Mouse (Mus musculus): ENCODE data around the gene Amn1.
A peak's percentile ranks its signal among the peaks of the same experiment; 100 is the strongest.
"Not testable (repeated sequence)": the region's sequence is repeated elsewhere in the genome, so short reads cannot be mapped to it uniquely, and the experiment has no call there.

Amn1 gene

DNA sequence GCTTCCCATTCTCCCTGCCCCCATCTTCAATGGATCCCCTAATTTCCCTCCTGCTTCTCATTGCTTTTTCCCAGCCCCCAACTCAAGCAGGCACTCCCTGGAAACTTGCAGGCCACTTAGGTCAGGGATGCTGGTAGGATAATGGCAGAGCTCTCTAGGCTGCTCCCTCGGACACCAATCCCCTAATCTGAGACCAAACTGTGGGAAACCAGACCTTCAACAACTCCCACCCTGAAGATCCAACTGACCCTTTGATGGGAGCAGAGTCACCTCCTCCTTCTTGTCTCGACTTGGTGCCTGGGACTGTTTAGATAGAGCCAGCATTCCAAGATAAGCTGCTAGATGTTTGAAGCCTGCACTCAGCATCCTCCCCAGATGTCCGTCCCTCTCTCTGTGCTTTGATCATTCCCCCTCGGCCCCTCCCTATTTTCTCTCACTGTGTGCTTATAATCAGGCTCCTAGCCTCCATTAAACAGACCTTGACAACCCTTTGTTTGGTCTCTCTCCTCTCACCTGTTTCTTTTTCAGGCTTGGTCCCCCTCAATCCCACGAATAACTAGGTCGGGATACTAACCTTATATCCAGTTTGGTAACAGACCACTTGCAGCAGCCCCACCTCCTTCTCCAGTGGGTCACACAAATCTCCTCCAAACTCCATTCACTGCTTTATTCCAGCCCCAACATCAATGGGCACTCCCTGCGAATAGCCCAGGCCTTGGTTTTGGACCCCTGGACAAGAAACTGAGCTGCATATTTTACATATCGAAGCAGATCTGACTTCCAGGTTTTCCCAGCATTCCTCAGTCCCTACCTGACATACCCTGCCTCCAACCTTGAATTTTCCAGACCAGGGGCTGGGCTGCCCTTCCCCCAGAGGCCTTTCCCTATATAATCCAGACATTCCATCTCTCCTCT lies 34.1 kb downstream of the Amn1 start:
- DNase-seq (ENCODE audit: low spot score): no peak

DNA sequence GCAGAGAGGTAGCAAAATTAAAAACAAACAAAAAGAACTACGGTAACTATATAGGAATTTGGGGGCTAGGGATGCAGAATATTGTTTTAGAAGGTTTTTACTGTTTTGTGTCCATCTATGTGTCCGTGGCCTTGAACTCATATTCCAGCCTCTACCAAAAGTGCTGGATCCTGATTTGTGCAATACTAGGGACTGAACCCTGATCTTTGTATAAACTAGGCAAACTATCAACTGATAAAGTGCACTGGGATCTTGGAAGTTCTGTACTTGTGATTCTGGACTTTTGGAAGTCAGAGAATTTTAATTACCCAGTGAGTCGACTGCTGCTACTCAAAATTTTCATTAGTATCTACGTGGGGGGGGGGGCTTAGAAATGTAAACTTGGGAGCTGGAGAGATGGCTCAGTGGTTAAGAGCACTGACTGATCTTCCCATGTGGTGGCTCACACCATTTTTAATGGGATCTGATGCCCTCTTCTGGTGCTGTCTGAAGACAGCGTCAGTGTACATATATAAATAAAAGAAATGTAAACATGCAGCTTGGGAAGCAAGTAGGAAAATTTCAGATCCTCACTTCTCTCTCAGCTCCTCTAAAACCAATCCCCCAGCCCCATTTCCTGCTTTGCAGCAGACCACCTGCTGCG lies 34.9 kb downstream of the Amn1 start:
- DNase-seq (ENCODE audit: low spot score): no peak

DNA sequence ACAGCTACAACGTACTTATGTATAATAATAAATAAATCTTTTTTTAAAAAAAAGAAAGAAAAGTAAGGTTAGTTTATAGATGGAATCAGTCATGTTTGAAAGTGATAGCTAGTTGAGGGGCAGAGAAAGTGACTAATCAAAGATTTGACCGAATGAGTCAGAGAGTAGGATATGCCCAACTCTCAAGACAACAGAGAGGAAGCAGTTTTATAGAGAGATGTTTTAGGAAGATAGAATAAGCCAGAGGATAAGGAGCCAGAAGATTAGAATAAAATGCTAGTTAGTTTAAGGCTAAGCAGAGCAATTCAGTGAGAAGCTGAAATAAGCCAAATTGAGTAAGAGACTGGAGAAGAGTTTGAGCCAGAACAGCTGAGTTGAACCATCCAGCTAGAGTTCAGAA lies 36.4 kb downstream of the Amn1 start:
- DNase-seq (ENCODE audit: low spot score): no peak

DNA sequence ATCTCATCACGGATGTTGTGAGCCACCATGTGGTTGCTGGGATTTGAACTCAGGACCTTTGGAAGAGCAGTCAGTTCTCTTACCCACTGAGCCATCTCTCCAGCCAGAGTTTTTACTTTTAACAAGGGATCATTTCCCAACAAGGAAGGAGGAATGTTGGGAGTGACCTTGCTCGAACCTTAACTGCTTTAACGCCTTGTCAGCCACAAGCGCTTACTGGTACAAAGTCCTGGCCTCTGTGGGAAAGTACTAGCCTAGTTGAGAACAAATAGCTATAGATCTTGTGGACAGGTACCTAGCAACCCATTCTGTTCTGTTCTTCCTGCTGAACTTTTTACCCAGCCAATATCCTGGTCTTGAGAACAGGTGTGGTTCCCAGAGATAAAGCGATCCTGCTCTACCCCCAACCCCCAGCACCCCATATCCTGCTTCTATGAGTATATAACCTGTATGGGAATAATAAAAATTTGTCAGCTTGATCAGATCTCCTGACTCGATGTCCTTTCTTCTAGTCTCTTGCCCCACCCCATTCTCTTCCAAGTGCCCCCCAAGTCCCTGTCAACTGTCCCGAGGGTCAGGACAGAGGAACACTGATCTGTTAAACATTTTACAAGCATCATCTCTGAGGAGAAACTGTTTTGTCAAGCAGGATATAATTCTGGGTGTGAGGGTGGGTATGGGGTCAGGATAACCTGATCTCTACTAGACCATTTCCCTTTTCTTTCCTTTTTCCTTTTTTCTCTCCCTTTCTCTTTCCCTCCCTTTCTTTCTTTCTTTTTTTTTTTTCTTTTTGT lies 39.9 kb downstream of the Amn1 start:
- DNase-seq (ENCODE audit: low spot score): no peak

DNA sequence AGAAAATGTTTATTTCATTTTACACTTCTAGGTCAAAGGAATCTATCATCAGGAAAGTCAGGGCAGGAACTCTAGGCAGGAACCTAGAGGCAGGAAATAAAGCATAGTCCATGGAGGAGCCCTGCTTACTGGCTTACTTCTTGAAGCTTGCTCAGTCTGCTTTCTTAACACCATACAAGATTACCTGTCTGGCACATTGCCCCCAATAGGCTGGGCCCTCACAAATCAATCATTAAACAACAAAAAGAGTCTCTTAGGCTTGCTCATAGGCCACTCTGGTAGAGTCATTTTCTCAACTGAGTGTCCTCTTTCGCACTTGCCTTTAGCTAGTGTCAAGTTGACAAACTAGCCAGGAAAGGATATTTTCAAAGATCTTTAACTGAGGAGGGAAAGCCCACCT lies 43.4 kb downstream of the Amn1 start:
- no peak for DNase-seq (ENCODE audit: low spot score)

DNA sequence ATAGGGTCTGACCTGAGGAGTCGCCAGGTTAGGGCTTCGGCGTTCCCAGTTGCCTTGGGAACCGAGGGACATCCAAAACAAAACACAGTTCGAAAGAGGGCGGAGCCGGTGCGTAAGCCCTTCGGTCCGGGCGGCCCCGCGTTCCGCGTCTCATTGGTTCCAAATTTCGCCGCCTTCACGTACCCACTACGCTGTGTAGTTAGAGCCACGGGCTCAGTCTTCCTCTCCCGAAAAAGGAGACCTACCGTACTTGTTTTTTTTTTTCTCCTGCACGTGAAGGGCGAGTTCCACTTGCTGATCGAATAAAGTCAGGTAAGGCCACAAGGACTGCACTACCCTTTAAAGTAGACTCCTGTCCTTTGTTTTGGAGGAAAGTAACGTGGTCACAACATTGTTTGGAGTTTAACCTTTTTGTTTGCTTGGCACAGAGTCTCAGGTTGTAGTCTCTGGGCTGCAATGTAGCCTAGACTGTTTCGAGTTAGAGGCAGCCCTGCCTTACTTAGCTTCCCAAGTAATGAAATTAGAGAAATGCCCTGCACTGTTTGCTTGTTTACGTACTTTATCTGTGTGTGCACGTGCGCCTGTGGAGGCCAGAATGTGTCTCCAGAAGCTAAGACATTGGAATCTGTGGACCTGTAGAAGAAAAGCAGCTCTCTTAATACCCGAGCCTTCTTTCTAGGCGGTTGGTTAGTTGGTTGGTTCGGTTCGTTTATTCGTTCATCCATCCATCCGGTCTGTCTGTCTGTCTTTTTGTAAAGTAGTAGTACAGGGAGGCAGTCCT lies 46.9 kb downstream of the Amn1 start:
- DNase-seq (ENCODE audit: low spot score): peak; percentile 21

DNA sequence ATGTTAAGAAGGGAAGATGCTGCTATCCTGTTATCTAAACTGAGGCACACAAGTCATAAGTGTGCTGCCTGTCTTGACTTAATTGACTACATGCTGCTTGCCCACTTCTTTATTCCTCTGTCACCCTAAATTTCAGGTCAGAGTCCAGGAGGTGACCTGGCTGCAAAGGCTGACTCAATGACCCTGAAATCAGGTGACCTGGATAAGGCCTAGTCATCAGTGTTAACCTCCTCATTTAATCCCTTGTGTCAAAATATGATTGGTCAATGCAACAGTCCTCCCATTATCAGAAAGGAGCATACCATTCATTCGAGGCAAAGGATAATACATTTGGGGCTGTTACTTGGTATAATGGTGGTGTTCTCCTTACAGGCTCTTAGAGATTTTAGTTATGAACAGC lies 49.0 kb downstream of the Amn1 start, which contains the start of gene Etfbkmt:
Etfbkmt (plus strand) TSS at position 379 of the 400 bp plus-strand sequence.
- no peak for DNase-seq (ENCODE audit: low spot score)

DNA sequence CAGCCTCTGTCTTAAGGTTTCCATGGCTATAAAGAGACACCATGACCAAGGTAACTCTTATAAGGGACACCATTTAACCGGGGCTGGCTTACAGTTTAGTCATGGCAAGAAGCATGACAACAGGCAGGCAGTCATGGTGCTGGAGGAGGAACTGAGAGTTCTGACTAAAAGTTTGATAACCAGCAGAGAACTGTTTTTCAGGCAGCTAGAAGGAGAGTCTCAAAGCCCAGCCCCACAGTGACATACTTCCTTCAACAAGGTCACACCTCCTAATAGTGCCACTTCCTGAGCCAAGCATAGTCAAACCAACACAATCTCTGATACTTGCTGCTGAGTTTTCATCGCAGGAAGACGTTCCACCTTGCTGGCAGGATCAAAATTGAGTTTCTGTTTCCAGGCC lies 49.5 kb downstream of the Amn1 start:
- no peak for DNase-seq (ENCODE audit: low spot score)

DNA sequence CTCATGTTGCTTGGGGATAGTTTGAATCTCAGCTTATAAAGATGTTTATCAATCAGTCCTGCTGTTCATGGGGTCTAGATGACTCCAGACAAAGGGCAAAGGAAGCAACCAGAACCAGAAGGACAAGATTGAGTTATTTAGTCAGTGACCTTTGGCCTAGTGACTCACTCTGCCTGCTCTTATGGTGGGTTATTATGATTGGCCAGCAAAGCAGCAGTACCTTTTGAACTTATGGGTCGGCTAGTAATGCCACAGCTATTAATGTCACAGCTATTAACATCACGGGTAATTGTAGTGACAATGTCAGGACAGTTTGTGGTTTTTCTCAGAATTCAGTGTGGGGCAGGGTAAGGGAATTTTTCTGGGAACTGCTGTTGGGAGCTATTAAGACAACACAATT lies 50.6 kb downstream of the Amn1 start:
- no peak for DNase-seq (ENCODE audit: low spot score)

DNA sequence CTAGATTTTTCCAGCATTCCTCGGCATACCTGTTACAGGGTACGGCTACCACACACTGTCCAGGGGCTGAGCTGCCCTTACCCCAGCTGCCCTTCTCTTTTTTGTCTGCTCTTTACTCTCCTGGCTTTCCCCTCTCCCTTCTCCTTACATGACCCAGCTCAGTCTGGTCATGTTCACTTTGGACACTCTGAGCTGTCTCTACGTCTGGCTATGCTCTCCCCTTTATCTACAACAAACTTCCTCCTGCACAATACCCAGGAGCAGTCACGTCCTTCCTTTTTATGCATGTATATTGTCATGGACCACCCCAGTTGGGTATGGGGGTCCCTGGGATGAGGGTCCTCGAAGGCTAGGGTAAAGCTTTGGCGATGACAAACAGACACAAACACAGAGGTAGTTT lies 52.9 kb downstream of the Amn1 start:
- DNase-seq (ENCODE audit: low spot score): no peak

DNA sequence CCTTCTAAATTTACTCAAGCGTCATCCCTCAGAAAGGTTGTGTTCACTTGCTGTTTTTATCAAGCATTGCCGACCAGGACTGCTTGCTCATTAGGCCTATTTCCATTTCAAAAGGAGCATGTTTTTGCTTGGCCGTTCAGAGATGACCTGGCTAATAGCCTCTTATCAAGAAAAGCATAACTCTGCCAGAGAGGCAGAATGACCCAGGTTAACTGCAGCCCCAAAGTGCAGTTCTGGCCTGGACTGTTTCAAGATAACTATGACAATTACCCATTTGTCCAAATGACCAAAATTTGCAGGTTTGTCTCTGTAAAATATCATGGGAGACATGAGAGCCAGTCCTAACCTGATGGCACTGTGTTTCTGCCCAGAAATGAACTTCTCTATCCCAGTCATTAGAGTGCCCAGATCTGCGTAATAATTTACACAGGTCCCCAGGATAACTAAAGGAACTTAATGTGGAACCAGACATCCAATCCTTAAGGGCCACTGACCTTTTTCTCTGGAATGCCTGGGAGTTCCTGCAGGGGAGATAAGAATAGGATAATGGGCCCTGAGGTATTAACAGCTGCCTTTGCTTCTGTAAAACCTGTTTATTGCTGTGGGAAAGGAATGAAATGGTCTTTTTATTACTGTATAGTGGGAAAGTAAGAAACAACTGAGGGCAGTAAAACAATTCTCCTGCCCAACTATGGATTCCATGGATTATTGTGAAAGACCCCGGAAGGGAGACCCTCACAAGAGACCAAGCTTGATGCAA lies 53.9 kb downstream of the Amn1 start:
- DNase-seq (ENCODE audit: low spot score): no peak

DNA sequence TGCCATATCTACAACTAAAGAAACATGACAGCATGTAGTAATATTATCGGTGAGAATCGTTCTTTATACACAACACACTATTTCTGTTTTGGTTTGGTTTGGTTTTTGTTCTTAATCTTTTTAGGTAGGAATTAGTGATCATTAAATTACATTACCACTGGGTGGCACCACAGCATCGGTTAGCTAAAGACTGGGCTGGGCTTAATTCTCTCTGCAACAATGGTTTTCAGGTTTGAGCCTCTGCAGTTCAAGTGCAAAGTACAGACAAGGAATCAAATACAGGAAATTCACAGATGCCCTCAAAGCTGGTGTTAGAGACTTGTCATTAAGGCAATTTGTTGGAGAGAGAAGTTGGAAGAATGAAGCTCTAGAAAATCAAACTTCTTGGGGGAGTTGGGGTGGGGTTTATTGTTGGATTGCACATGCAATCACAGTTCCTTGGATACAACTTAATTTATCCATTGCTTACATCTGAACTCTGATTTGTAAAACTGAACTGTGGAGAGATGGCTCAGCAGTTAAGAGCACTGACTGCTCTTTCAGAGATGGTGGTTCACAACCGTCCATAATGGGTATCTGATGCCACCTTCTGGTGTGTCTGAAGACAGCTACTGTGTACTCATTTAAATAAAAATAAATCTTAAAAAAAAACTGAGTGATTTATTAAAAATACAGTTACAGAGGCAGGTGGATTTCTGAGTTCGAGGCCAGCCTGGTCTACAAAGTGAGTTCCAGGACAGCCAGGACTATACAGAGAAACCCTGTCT lies 56.0 kb downstream of the Amn1 start:
- DNase-seq (ENCODE audit: low spot score): no peak

DNA sequence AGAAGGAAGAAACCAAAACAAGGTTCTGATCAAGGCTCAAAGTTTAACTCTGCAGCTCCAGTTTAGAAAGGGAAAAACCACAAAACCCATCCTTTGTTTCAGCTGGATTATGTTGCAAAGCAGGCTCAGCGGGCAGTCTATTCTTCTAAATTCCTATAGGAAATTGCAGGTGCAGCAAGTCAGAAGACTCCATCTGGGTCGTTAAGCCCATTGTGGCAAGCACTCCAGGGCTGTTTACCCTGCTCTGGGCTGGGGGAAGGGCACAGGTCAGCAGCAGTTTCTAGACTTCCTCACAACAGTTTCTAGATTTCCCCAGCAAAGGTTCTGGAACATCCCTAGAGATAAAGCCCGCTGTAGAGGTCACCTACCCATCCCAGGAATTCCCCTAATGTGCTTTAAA lies 57.4 kb downstream of the Amn1 start:
- no peak for DNase-seq (ENCODE audit: low spot score)

DNA sequence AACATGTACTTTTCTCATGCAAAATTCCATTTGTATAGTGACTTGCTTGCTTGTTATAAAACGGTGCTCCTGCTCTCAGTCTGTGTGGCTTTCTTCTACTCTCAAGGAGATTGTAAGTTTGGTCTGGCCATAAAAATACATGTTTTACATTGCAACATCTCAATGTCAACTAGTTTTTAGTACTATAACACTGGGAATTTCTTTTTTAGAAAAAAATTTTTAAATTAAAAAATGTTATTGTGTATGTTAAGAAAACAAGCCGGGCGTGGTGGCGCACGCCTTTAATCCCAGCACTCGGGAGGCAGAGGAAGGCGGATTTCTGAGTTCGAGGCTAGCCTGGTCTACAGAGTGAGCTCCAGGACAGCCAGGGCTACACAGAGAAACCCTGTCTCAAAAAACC lies 58.6 kb downstream of the Amn1 start, which contains the start of gene Gm10203:
Gm10203 (plus strand) TSS at position 301 of the 400 bp plus-strand sequence.
- not testable (repeated sequence) for DNase-seq (ENCODE audit: low spot score)

DNA sequence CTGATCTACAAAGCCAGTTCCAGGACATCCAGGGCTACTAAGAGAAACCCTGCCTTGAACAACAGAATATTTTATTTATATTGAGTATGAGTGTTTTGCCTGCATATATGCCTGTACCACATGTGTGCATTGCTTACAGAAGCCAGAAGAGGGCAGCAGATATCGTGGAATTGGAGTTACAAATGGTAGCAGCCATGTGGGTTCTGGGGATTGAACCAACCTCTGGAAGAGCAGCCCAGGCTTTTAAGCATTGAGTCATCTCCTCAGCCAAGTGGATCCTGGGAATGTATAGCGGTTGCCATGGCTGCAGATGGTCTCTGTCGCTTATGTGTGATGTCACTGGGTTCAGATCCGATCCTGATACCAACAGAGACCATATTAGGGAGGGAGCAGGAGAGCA lies 61.8 kb downstream of the Amn1 start:
- no peak for DNase-seq (ENCODE audit: low spot score)

DNA sequence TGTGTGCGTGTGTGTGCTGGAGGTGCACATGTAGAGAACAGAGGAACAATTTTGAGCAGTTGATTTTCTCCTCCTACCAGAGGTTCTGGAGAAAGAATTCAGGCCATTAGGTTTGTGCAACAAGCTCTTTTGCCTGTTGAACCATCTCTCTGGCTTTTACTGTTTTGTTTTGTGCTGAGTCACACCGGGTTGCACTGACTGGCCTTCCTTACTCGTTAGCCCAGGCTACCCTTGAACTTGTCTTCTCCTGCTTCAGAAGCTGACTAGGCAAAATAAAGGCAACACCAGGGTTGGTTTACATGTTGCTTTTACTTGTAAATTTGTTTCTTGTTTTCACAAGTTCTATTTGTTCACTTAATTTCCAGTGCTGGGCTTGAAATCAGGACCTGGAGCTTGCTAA lies 65.5 kb downstream of the Amn1 start:
- DNase-seq (ENCODE audit: low spot score): no peak

DNA sequence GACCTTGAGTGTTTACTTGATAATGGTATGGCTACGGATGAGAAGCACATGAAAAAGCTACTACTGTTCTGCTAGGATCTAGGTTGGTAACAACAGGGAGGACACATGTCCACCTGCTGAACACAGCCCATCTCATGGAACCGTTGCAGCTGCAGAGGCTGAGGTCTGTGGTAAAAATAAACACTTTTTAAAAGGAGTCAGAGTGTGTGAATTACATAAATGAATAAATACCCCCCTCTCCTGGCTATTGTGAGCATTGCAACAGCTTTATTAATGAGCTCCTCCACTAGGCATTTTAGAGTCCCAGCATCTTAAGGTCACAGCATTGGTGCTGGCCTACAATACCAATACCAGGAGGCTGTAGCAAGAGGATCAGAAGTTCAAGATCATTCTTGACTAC lies 68.7 kb downstream of the Amn1 start:
- DNase-seq (ENCODE audit: low spot score): no peak

DNA sequence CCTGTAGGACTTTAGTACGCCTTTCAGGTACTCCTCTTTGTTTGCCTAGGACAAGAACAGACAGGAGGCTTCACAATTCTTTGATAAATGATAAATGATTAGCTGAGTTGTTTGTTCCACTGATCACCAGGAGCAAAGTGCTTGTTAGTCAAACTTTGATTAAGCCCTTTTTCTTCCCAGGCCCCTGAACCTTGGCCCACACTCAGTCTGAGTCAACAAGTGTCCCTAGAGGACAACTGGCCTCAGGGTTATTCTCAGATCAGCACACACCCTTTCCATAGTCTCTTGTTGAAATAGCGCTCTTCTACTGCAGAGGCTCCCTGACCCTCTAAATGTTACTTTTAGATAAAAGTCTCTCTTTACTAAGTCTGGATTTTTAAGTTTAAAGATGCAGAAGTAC lies 69.6 kb downstream of the Amn1 start:
- DNase-seq (ENCODE audit: low spot score): no peak

DNA sequence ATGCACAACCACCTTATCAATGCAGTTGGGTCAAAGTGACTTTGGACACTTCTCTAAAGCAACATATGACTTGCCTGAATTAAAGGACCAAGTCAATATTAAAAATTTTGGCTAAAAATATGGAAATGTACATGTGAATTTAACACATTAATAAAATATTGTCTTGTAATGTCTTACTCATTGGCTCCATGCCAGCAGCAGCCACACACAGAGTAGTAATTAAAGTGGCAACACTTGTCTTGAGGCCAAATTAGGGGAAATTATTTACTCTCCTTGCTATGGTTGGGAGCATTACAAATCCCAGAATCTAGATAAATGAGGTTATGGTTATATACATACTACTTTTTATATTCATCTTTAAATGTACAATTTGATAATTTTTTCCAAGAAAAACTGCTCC lies 71.5 kb downstream of the Amn1 start:
- no peak for DNase-seq (ENCODE audit: low spot score)

DNA sequence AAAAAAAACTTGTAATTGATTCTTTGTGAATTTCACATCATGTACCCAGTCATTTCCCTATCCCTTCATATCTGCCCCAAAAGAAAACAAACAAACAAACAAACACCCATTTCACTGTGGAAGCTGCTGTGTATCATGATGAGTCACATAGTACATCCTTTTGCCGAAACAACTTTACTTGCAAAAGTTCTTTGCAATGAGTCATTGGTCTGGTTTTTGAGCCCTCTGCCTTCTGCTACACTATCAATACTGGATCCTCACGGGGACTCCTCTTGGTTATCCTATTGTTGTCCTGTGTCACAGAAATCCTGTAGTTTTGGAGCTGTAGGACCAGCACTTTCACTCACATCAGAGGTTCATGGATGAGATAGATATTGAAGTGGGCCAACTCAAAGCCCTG lies 79.6 kb downstream of the Amn1 start:
- DNase-seq (ENCODE audit: low spot score): no peak
